Mouse (Mus musculus) embryonic fibroblast, embryonic 13.5 days (primary cell): ENCODE results near the gene Slc12a3. TPM values are rescaled to one million over a fixed set of nuclear protein-coding genes. Genes with fewer than 3 reads are reported as not detected.

Experiments used
- H3K27ac ChIP-seq: 2 replicates; pipeline ENCODE4 v1.5.1; 2012; ENCODE audit warnings: low read length, control low read depth, inconsistent platforms; ENCODE audit not compliant: insufficient read depth
- H3K4me1 ChIP-seq: 2 replicates; pipeline ENCODE4 v1.6.1; 2011; ENCODE audit warnings: low read length; ENCODE audit not compliant: control insufficient read depth, insufficient read depth
- H3K4me3 ChIP-seq: 2 replicates; pipeline ENCODE4 v1.5.1; 2011; ENCODE audit warnings: mild to moderate bottlenecking, control low read depth, low read length; ENCODE audit not compliant: insufficient read depth
- CTCF ChIP-seq: IDR thresholded peaks from 2 replicates; pipeline ENCODE4 v1.5.1; 2011; ENCODE audit warnings: mild to moderate bottlenecking, control low read depth, low read length, moderate library complexity, borderline replicate concordance; ENCODE audit not compliant: insufficient read depth
- POLR2A ChIP-seq: IDR thresholded peaks from 2 replicates; pipeline ENCODE4 v1.6.1; 2011; ENCODE audit warnings: low read depth, mild to moderate bottlenecking, control low read depth, low read length, moderate library complexity
- polyA plus RNA-seq: library from polyadenylated mRNA; stranded (reverse); fragments of >200 nt; gene quantifications from 2 replicates; pipeline ENCODE4 v1.2.4, GENCODE M21; 2011; ENCODE audit warnings: low read depth; ENCODE audit not compliant: missing spikeins, insufficient read length

The Slc12a3 gene
- polyA plus RNA-seq, 1 experiment, result not detected

DNA sequence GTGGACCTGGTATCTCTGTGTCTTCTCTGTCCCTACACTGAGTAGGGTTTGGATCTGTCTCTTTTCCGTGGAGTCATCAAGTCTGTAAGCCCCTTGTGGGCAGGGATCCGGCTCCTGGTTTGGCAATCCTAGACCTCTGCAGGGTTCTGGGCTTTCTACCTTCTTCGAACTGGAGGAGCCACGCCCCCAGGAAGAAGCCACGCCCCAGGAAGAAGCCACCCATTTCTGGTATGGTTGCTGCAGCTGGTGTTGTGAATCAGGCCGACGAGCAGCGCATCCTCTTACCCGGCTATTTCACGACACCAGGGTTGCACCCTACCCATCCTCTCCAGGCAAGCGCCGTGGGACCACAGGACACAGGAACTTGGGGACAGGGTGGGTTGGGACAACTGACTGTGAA lies 4.9 kb upstream of the Slc12a3 start:
- Histone ChIP-seq H3K27ac (peak overlapping the region; percentile 60; the same call in 1 of the 2 replicates), H3K4me3 (no peak overlapping the region), H3K4me1 (peaks cover 6% of the 10 kb centered on the region)
- TF ChIP-seq CTCF (no peak), POLR2A (no peak)

DNA sequence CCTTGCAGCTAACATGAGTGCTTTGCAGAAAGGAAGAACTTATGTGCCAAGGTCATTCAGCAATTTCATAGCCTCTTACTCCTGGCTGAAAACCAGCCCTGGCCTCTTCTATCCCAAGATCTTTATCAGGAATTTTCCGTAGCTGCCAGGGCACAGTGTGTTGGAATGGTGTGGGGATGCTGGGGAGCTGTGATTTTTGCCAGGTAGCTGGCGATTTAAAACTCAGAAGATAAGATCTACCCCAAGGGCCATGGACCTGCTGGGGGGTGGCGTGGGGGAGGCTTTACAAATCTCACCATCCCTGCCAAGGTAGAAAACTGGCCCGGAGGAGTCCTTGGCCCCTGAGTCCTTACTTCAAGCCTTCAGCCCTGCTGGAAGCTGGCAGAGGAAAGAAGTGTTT lies 3.0 kb upstream of the Slc12a3 start:
- Histone ChIP-seq H3K27ac (no peak overlapping the region), H3K4me3 (no peak overlapping the region), H3K4me1 (peaks cover 6% of the 10 kb centered on the region)
- TF ChIP-seq CTCF, result no peak
- TF ChIP-seq POLR2A, result no peak

DNA sequence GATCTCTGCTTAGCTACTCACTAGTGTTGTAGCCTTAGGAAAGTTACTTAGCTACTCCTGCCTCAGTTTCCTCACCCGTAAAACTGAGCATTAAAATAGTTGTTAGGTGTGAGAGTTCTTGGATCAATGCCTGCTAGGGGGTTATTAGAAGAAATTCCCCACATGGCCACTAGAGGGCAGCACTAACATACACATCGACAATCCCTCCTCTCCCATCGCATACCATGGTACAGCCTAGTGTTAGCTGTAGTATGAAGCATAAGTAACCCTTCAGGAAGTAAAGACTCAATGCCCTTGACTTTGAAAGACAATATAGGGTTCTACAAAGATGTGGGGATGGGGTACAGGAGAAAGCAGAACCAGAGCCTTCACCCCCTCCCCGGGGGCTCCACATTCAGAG lies 1.7 kb downstream of the Slc12a3 start:
- TF ChIP-seq POLR2A, result no peak
- peak; percentile 49; the same call in 1 of the 2 replicates for TF ChIP-seq CTCF
- no peaks in the 10 kb centered on the region; the same call in 1 of the 2 replicates for H3K4me1 ChIP-seq

DNA sequence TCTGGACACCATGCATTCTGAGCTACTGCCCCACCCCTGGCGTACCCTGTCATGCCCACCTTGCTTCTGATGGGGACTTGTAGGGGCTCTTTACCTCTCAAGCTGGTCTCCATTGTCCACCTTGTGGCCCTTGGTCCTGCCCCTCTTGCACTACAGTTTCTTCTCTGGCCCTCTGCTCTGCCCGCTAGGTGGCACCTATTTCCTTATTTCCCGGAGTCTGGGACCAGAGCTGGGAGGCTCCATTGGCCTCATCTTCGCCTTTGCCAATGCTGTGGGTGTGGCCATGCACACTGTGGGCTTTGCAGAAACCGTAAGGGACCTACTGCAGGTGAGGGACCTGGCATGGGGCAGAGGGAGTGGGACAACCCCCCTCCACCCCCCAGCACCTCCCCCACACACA lies 4.3 kb downstream of the Slc12a3 start:
- Histone ChIP-seq H3K4me1 (no peaks in the 10 kb centered on the region), H3K27ac (no peak overlapping the region)
- TF ChIP-seq CTCF, result 0 out of 2 replicates have a peak, but pooled peaks have one; percentile 9
- no peak for TF ChIP-seq POLR2A

More for the DNA sequence above, 1.7 kb downstream of the Slc12a3 start:
- Histone ChIP-seq H3K27ac (no peak overlapping the region), H3K4me3 (no peak overlapping the region)

DNA sequence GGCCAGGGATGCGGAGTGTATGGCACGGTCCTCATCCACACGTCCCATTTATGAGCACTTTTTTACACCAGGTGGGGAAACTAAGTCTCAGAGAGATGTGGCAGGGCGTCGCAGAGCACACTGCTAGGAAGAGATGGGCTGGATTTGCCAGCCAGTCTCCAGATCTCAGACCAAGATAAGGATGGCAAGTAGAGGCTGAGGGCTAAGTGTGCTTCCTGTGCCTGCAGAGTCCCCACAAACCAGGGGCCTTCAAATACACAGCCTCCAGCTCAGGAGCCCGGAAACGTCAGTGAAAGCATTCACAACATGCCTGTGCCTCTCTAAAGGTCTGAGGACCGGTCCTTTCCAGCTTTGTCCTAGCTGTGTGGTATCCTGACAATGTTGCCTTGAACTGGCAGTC lies 8.6 kb downstream of the Slc12a3 start:
- TF ChIP-seq POLR2A (no peak), CTCF (no peak)
- Histone ChIP-seq H3K4me3 (no peak overlapping the region), H3K27ac (no peak overlapping the region), H3K4me1 (no peaks in the 10 kb centered on the region)

More for the DNA sequence above, 4.3 kb downstream of the Slc12a3 start:
- H3K4me3 ChIP-seq, result no peak overlapping the region

DNA sequence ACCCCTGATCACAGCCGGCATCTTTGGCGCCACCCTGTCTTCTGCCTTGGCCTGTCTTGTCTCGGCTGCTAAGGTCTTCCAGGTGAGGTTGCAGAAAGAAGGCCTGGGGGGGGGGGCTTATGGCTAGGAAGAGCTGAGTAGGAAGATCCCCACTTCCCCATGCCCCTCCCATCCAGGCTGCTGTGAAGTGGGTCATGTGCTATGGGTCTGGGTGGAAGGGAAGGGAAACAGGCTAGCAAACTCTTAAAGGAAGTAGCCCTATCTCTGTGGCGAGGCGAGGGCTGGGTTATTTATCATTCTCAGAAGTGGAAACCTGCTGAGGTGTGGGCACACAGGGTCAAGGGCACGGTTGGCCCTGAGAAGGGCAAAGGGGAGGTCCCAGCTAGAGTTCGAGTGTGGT lies 11.8 kb downstream of the Slc12a3 start:
- no peak overlapping the region for H3K4me3 ChIP-seq

DNA sequence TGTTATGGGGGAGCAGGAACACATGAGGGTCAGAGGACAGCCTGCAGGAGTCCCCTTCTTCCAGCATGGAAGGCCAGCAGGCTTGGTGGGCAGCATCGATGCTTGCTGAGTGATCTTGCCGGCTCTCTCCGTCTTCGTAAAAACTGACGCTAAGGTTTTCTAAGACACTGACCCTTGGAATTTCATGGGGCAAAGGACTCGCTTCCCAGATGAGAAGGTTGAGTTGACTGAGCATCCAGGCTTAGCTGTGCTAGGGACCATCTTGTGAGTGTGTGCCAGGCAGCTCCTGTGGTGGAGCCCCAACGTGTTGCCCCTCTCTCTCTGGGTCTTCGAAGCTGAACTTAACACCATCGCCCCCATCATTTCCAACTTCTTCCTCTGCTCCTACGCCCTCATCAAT lies 13.7 kb downstream of the Slc12a3 start:
- no peaks in the 10 kb centered on the region for H3K4me1 ChIP-seq
- no peak overlapping the region for H3K27ac ChIP-seq
- TF ChIP-seq CTCF, result no peak
- TF ChIP-seq POLR2A, result no peak
- H3K4me3 ChIP-seq, result no peak overlapping the region

More for the DNA sequence above, 11.8 kb downstream of the Slc12a3 start:
- no peak for TF ChIP-seq POLR2A
- no peak for TF ChIP-seq CTCF
- Histone ChIP-seq H3K4me1 (no peaks in the 10 kb centered on the region), H3K27ac (no peak overlapping the region)

DNA sequence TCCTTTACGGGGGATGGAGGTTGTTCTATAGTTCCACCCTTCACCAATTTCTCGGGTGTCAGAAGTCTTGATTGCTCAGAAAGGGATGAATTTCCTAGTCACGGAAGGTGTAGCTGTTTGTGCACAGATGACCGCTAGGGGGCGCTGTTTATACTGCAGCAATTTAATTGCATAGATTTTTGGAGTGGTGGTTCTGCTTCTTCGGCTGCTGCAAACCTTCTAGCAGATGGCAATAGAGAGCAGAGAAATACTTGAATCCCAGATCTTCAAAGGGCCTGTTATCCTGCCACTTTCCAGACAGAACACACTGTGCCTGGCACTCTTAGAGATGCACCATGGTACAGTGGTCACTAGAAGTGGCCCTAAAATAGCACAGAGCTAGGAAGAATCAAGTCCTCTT lies 14.3 kb downstream of the Slc12a3 start:
- Histone ChIP-seq H3K4me3 (no peak overlapping the region), H3K4me1 (no peaks in the 10 kb centered on the region), H3K27ac (no peak overlapping the region)
- TF ChIP-seq CTCF, result no peak
- TF ChIP-seq POLR2A, result no peak

DNA sequence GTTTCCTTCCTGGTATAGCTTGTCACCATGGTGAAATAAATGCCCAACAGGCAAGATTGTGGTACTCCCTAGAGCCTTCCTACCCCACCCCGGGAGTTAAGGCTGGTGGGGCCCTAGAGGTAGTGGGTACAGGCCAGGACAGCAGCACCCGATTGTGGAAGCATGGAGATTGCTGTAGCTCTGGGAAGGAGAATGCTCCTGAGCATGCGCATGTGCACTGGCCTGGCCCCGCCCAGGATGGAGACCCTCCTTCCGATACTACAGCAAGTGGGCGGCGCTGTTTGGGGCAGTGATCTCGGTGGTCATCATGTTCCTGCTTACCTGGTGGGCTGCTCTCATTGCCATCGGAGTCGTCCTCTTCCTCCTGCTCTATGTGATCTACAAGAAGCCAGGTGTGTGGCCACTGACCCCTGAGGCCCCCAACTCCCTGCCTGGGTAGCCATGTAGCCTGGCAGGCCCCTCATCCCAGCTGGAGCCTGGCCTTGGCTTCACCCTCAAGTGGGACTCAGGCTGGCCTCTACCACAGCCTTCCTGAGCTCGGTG lies 14.8 kb downstream of the Slc12a3 start:
- H3K4me3 ChIP-seq, result no peak overlapping the region
- no peaks in the 10 kb centered on the region for H3K4me1 ChIP-seq
- no peak overlapping the region for H3K27ac ChIP-seq
- TF ChIP-seq POLR2A (no peak), CTCF (no peak)

DNA sequence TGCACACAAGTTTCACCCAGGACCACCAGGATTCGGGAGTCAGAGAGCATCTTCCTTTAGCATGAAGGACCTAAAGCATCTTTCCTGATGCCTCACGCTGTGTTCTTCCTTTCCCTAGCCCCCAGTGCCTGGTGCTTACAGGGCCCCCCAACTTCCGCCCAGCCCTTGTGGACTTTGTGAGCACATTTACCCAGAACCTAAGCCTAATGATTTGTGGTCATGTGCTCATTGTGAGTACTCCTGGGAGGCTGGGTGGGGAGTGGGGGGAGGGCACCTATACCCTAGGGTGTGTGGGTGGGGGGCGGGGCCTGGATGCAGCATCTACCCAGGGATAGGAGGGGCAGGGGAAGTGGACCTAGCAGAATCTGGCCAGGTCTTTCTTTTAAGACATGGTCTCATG lies 16.7 kb downstream of the Slc12a3 start:
- no peak overlapping the region for H3K4me3 ChIP-seq
- no peak for TF ChIP-seq POLR2A
- no peak for TF ChIP-seq CTCF
- no peaks in the 10 kb centered on the region for H3K4me1 ChIP-seq
- H3K27ac ChIP-seq, result no peak overlapping the region

DNA sequence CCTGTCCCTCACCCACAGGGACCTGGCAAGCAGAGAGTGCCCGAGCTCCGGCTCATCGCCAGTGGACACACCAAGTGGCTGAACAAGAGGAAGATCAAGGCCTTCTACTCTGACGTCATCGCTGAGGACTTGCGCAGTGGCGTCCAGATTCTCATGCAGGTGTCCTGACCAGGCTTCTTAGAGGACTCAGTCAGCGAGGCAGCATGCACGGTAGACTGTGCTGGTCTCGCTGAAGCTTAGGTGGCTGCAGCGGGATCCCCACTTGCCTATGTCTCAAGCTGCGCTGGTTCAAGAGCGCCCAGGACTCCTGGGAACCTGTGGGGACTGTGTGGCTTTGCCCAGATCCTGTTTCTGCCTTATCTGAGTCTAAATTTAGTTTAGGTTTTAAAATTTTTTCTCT lies 17.3 kb downstream of the Slc12a3 start:
- Histone ChIP-seq H3K4me1 (no peaks in the 10 kb centered on the region), H3K27ac (no peak overlapping the region), H3K4me3 (no peak overlapping the region)
- TF ChIP-seq POLR2A (no peak), CTCF (no peak)
